Mouse (Mus musculus): ENCODE measurements around the gene Ptpn5. TPM values are rescaled to one million over a fixed set of nuclear protein-coding genes. Genes with fewer than 3 reads are reported as not detected.

Gene Ptpn5
- total and polyA plus RNA-seq, 2 experiments from 2014 or later = 98.3 to 138 TPM

DNA sequence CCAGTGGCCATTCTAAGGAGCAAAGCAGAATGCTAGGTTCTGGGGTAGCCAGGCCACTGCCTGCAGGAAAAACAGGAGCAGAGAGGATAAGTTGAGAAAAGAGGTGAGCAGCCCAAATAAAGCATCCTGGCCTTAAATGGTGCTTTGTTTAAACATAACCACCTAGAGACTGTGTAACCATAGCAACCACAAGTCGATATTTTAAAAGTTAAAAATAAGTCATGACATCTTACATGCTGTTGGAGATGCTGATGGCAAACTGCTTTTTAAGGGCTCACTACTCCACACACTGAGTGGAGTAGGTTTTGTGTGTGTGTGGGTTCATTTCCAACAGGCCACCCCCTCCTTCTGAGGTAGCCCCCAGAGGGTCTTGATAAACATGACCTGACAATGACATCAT lies 48.4 kb downstream of the Ptpn5 start:
- Histone ChIP-seq H3K27ac (no peak overlapping the region), H3K36me3 (ENCODE audit: insufficient read depth, low read length) (peaks cover 25% of the 10 kb centered on the region), H3K4me3 (ENCODE audit: low read length) (no peak overlapping the region), H3K4me2 (ENCODE audit: low read depth, low read length) (no peak overlapping the region), H3K9me3 (ENCODE audit: low read length) (no peaks in the 10 kb centered on the region), H3K4me1 (ENCODE audit: insufficient read depth, low read length) (no peaks in the 10 kb centered on the region), H3K27me3 (ENCODE audit: insufficient read depth, low read length) (no peaks in the 10 kb centered on the region), H3K9ac (replicated peaks; ENCODE audit: low read length) (no peak overlapping the region)
- TF ChIP-seq CTCF (IDR thresholded peaks at IDR 0.05; ENCODE audit: low read depth) = no peak
- ATAC-seq (no peak), DNase-seq (ENCODE audit: low spot score) (no peak)
- 54% methylated on average over 1 of the region's 1 CpGs for WGBS

- Histone ChIP-seq H3K9ac (replicated peaks; ENCODE audit: low read length) (no peak overlapping the region), H3K36me3 (ENCODE audit: insufficient read depth, low read length) (peaks cover 26% of the 10 kb centered on the region), H3K4me3 (ENCODE audit: low read length) (no peak overlapping the region), H3K27me3 (ENCODE audit: insufficient read depth, low read length) (no peaks in the 10 kb centered on the region), H3K4me2 (ENCODE audit: low read depth, low read length) (no peak overlapping the region), H3K27ac (no peak overlapping the region), H3K4me1 (ENCODE audit: insufficient read depth, low read length) (no peaks in the 10 kb centered on the region), H3K9me3 (ENCODE audit: low read length) (no peaks in the 10 kb centered on the region)
- ATAC-seq (peak; percentile 36; the same call in 1 of the 2 replicates), DNase-seq (ENCODE audit: low spot score) (peak; percentile 79)
- peak; percentile 95 for TF ChIP-seq CTCF (IDR thresholded peaks at IDR 0.05; ENCODE audit: low read depth)
- WGBS = 40% methylated on average over 6 of the region's 6 CpGs
Observed at GRCm38 (mm10) chr7:47081277-47081676, 52.2 kb downstream of the Ptpn5 start.

DNA sequence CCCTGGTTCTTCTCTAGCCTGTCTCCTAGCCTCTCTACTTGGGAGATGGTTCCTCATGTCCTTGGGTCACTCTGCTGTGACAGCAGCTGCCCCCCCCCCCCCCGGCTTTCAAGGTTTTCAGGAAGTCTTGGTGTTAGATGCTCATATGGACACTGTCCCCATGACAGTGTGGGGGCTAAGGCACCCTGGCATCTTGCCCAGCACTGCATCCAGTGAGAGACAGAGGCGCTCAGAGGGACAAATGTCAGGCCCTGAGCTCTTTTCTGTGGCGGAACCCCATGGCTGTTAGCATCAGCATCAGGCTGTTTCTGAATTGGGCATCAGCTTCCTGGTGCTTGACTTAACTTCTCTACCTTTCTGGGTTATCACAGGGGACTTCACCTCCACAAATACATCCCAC lies 52.6 kb downstream of the Ptpn5 start:
- DNase-seq (ENCODE audit: low spot score) (no peak), ATAC-seq (0 out of 2 replicates have a peak, but pooled peaks have one; percentile 31)
- 47% methylated on average over 3 of the region's 3 CpGs for WGBS
- Histone ChIP-seq H3K9ac (replicated peaks; ENCODE audit: low read length) (no peak overlapping the region), H3K4me1 (ENCODE audit: insufficient read depth, low read length) (no peaks in the 10 kb centered on the region), H3K4me2 (ENCODE audit: low read depth, low read length) (no peak overlapping the region), H3K9me3 (ENCODE audit: low read length) (no peaks in the 10 kb centered on the region), H3K27ac (no peak overlapping the region), H3K27me3 (ENCODE audit: insufficient read depth, low read length) (no peaks in the 10 kb centered on the region), H3K36me3 (ENCODE audit: insufficient read depth, low read length) (peaks cover 26% of the 10 kb centered on the region), H3K4me3 (ENCODE audit: low read length) (no peak overlapping the region)
- TF ChIP-seq CTCF (IDR thresholded peaks at IDR 0.05; ENCODE audit: low read depth) = no peak

- peak; percentile 51 for DNase-seq (ENCODE audit: low spot score)
- H3K36me3 ChIP-seq (ENCODE audit: insufficient read depth, low read length) = peaks cover 9% of the 10 kb centered on the region
- ATAC-seq = no peak
- no peaks in the 10 kb centered on the region for H3K9me3 ChIP-seq (ENCODE audit: low read length)
- peak; percentile 47; the same call in 1 of the 2 replicates for TF ChIP-seq CTCF (IDR thresholded peaks at IDR 0.05; ENCODE audit: low read depth)
- H3K4me2 ChIP-seq (ENCODE audit: low read depth, low read length) = no peak overlapping the region
- H3K4me1 ChIP-seq (ENCODE audit: insufficient read depth, low read length) = no peaks in the 10 kb centered on the region
- no peak overlapping the region for H3K9ac ChIP-seq (replicated peaks; ENCODE audit: low read length)
- H3K27ac ChIP-seq = no peak overlapping the region
- no peaks in the 10 kb centered on the region for H3K27me3 ChIP-seq (ENCODE audit: insufficient read depth, low read length)
- 73% methylated on average over 8 of the region's 8 CpGs for WGBS
- H3K4me3 ChIP-seq (ENCODE audit: low read length) = no peak overlapping the region
Observed at GRCm38 (mm10) chr7:47077451-47077850, 56.0 kb downstream of the Ptpn5 start.

GRCm38 (mm10) chr7:47076729-47077128 lies 56.8 kb downstream of the Ptpn5 start:
- ATAC-seq = no peak

GRCm38 (mm10) chr7:47076193-47076592 lies 57.3 kb downstream of the Ptpn5 start:
- TF ChIP-seq CTCF (IDR thresholded peaks at IDR 0.05; ENCODE audit: low read depth) = no peak
- Histone ChIP-seq H3K27ac (no peak overlapping the region), H3K9me3 (ENCODE audit: low read length) (no peaks in the 10 kb centered on the region), H3K27me3 (ENCODE audit: insufficient read depth, low read length) (no peaks in the 10 kb centered on the region), H3K36me3 (ENCODE audit: insufficient read depth, low read length) (peaks cover 9% of the 10 kb centered on the region; the same call in 1 of the 2 replicates), H3K4me2 (ENCODE audit: low read depth, low read length) (no peak overlapping the region), H3K4me3 (ENCODE audit: low read length) (no peak overlapping the region), H3K9ac (replicated peaks; ENCODE audit: low read length) (no peak overlapping the region), H3K4me1 (ENCODE audit: insufficient read depth, low read length) (no peaks in the 10 kb centered on the region)
- ATAC-seq (no peak), DNase-seq (ENCODE audit: low spot score) (no peak)
- 83% methylated on average over 6 of the region's 6 CpGs for WGBS

More at GRCm38 (mm10) chr7:47076729-47077128, 56.8 kb downstream of the Ptpn5 start:
- no peak for DNase-seq (ENCODE audit: low spot score)
- H3K27me3 ChIP-seq (ENCODE audit: insufficient read depth, low read length) = no peaks in the 10 kb centered on the region
- WGBS = 71% methylated on average over 3 of the region's 3 CpGs
- H3K4me1 ChIP-seq (ENCODE audit: insufficient read depth, low read length) = no peaks in the 10 kb centered on the region
- H3K4me3 ChIP-seq (ENCODE audit: low read length) = no peak overlapping the region
- H3K9ac ChIP-seq (replicated peaks; ENCODE audit: low read length) = no peak overlapping the region
- no peaks in the 10 kb centered on the region for H3K9me3 ChIP-seq (ENCODE audit: low read length)
- no peak overlapping the region for H3K4me2 ChIP-seq (ENCODE audit: low read depth, low read length)
- no peak overlapping the region for H3K27ac ChIP-seq
- TF ChIP-seq CTCF (IDR thresholded peaks at IDR 0.05; ENCODE audit: low read depth) = no peak
- H3K36me3 ChIP-seq (ENCODE audit: insufficient read depth, low read length) = peaks cover 9% of the 10 kb centered on the region; the same call in 1 of the 2 replicates

Measured in hindbrain, postnatal 0 days (tissue).